Mouse (Mus musculus) midbrain, postnatal 0 days (tissue): ENCODE measurements around the gene Gm21721. TPM values are rescaled to one million over a fixed set of nuclear protein-coding genes. Genes with fewer than 3 reads are reported as not detected.
"Not testable (repeated sequence)": the region's sequence is repeated elsewhere in the genome, so short reads cannot be mapped to it uniquely, and the experiment has no call there.

Experiments used
- ATAC-seq: fragments of 200-750 bp; cut with Nextera tagmentation; 2 replicates; pipeline ENCODE4 v1.8.0; 2017; ENCODE audit warnings: moderate number of reproducible peaks, mild to moderate bottlenecking, moderate TSS enrichment, moderate library complexity; ENCODE audit not compliant: low FRiP score
- DNase-seq: peaks from one replicate; pipeline ENCODE4 v3.0.0-alpha.2; 2015; ENCODE audit warnings: low spot score
- H3K27ac ChIP-seq: fragments of 300-500 bp; sonication (generic); 2 replicates; pipeline ENCODE4 v1.5.1; 2014; ENCODE audit warnings: low read depth, mild to moderate bottlenecking, low read length, mixed read lengths
- H3K27me3 ChIP-seq: fragments of 300-500 bp; sonication (generic); 2 replicates; pipeline ENCODE4 v1.6.1; 2014; ENCODE audit warnings: low read length, control low read depth, mixed read lengths; ENCODE audit not compliant: insufficient read depth
- H3K36me3 ChIP-seq: fragments of 300-500 bp; sonication (generic); 2 replicates; pipeline ENCODE4 v1.6.1; 2014; ENCODE audit warnings: low read length, control low read depth, mixed read lengths; ENCODE audit not compliant: insufficient read depth
- H3K4me1 ChIP-seq: fragments of 300-500 bp; sonication (generic); 2 replicates; pipeline ENCODE4 v1.6.1; 2014; ENCODE audit warnings: mild to moderate bottlenecking, control low read depth, antibody characterized with exemption, low read length, mixed read lengths; ENCODE audit not compliant: insufficient read depth
- H3K4me2 ChIP-seq: fragments of 300-500 bp; sonication (generic); 2 replicates; pipeline ENCODE4 v1.6.1; 2014; ENCODE audit warnings: low read depth, mild to moderate bottlenecking, low read length, mixed read lengths; ENCODE audit not compliant: poor library complexity, severe bottlenecking
- H3K4me3 ChIP-seq: fragments of 300-500 bp; sonication (generic); 2 replicates; pipeline ENCODE4 v1.5.1; 2014; ENCODE audit warnings: low read depth, mild to moderate bottlenecking, low read length, moderate library complexity
- H3K9ac ChIP-seq: fragments of 300-500 bp; sonication (generic); replicated peaks from 2 replicates; pipeline ENCODE4 v1.6.1; 2014; ENCODE audit warnings: mild to moderate bottlenecking, low read length, moderate library complexity, mixed read lengths; ENCODE audit not compliant: poor library complexity, severe bottlenecking
- H3K9me3 ChIP-seq: fragments of 300-500 bp; sonication (generic); 2 replicates; pipeline ENCODE4 v1.6.1; 2016; ENCODE audit warnings: low read length, control low read depth
- WGBS: fragments of 180-500 bp; shearing (Covaris S2); extraction: QIAGEN DNeasy Blood & Tissue Kit; methylation state at CpG from one replicate; pipeline ENCODE4 v1.1.7; 2014; 5-methylcytosine and 5-hydroxymethylcytosine counted together
- polyA plus RNA-seq: library from polyadenylated mRNA; unstranded; fragments of >200 nt; fragmentation: Nextera tagmentation; extraction: Ambion mirVana; gene quantifications from 2 replicates; pipeline ENCODE4 v1.2.1, GENCODE M21; 2015
- total RNA-seq: library from RNA; depleted of rRNA; stranded (reverse); fragments of >200 nt; gene quantifications from 2 replicates; pipeline ENCODE4 v1.2.3, GENCODE M21; 2014; rRNA removed

The Gm21721 gene
- total RNA-seq (not detected in 2 replicates), polyA plus RNA-seq (not detected in 2 replicates)

DNA sequence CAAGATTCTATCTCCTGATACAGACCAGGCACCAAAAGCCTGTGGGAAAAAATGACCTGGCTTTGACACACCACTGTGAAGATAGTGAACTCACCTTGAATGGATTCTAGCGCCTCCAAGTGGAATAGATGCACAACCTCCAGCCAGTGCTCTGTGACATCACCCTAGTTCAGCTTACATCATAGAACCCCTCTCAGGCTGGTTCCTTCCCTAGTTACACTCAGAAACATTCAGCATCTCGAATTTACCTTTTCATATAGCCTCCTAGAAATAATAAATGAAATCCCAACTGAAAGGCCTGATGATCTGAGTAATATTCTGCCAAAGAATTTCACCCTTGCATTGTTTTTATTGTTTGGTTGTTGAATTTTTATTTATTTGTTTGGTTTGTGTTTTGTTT lies at the start of gene Gm21721:
Gene Gm21721, minus strand, starts transcription at position 101 of the 400 bp plus-strand sequence.
- not testable (repeated sequence) for H3K4me2 ChIP-seq, H3K4me3 ChIP-seq, H3K27ac ChIP-seq, H3K27me3 ChIP-seq, H3K9ac ChIP-seq, H3K36me3 ChIP-seq, H3K9me3 ChIP-seq, ATAC-seq, DNase-seq, H3K4me1 ChIP-seq
- WGBS, result no CpG with 5 or more reads among the region's 2 CpGs

Other genes starting within 250 kb of the Gm21721 start
- not detected in 2 replicates for gene Gm21292, start 68.3 kb downstream of the Gm21721 start, total RNA-seq
- gene Gm21292, start 68.3 kb downstream of the Gm21721 start, polyA plus RNA-seq, result not detected in 2 replicates
- not detected in 2 replicates for gene Gm21812, start 145.0 kb upstream of the Gm21721 start, total RNA-seq
- gene Gm21812, start 145.0 kb upstream of the Gm21721 start, polyA plus RNA-seq, result not detected in 2 replicates
- gene Gm21874, start 214.0 kb upstream of the Gm21721 start, total RNA-seq, result not detected in 2 replicates
- not detected in 2 replicates for gene Gm21874, start 214.0 kb upstream of the Gm21721 start, polyA plus RNA-seq